Mouse (Mus musculus): Measurements from ENCODE around the gene Tgfbr3.

Tgfbr3 gene

GRCm38 (mm10) chr5:107074350-107074749 is 215.1 kb downstream of the Tgfbr3 start:
- DNase-seq, result no peak

- DNase-seq, result no peak
Observed at GRCm38 (mm10) chr5:107073536-107073935, 215.9 kb downstream of the Tgfbr3 start.

DNA sequence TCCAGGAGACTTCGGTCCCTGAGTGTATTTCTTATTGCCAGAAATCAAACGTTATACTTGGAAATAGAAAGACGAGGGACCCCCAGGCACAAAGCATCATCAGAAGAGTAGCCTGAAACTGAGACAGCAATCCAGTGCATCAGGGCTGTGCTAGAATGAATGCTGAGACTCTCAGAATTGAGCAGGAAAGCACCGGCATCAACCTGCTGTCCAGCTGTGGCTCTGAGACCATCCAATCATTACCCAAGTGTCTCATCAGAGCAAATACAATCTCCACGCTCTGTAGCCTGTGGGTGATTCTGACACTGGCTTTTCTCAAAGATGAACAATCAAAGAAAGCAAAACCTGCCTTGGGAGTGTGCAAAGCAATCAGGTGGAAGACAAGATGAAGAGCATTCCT is 221.3 kb downstream of the Tgfbr3 start:
- no peak for DNase-seq

DNA sequence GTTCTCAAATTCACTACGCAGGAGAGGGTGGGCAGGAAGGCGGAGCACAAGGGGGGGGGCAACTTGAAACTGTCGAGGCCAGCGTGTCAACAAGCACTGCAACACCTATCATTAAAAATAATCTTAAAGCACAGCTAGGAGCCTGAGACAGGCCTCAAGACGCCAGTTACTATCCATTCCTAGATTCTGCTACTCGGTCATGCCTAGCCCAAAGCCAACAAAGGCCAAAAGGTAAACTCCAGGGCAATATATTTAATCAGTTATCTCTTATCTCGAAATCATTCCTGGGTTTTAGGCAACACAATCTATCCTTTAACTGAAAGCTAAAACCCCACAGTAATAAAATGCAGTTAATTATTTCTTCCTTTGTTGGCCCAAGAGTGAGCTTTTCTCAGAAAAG is 221.9 kb downstream of the Tgfbr3 start:
- no peak for DNase-seq

DNA sequence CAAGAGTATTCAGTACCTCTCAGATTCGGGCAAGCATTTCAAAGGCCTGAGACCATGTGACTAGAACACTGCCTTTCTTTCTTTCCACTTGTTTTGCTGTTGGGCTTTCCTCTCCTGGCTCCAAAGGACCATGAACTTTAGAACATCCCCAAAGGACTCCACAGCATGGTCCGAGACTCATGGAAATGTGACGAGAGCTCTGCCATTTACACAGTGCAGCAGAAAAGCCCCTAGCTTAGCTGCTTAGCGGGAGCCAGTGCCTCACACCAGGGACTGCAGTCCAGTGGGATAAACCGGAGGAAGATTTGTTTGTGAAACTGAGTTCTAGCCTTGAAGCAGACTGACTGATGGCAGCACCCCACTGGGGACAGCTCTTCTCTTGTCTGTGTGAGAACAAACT is 224.5 kb downstream of the Tgfbr3 start:
- DNase-seq, result no peak

DNA sequence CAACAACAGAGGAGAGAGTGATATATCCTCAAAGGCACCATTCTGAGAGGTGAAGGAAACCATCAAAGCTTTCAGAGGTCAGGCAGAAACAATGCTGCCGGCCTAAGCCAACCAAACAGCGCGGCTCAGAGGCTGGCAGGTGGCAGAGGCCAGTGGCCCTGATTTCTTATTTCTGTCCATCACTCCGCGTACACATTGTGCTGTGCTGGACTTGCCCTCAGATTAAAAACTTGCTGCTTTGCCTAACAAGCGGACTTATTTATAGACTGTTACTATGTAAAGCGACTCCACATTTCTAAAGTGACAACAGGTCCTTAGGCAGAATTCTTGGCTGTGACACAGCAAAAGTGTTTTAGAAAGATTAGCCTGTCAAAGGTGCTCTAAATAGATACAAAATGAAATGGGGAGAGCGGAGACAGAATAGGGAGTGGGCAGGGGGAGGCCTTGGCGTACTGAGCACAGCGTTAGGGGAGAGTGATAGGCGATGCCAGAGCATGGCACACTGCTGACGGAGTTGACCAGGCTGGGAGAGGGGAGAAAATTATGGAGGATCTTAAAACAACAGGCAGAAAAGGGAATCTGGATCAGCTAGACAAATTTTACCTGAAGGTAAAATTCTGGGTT is 227.1 kb downstream of the Tgfbr3 start:
- no peak for DNase-seq

DNA sequence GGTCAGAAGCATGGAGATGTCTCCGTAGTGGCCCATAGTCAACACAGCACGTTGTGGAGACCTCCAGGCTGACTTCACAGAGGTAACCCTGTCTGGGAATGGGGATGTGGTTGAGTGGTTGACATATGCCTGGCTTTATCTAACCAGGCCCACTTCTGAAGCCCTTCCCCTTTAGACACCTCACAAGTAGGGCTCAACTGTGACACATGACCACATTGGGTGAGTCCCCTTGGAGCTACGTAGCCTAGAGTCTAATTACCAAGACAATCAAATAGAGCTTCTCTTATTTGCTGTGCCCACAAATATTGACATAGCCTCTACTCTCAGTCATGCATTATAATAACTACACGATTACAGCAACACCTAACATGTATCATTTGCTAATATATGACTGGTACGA is 229.9 kb downstream of the Tgfbr3 start:
- no peak for DNase-seq

GRCm38 (mm10) chr5:107058642-107059041 is 230.8 kb downstream of the Tgfbr3 start:
- no peak for DNase-seq

Measured in kidney, postnatal 36 days (tissue).